Mouse (Mus musculus) E14TG2a.4 (cell line): Measurements from ENCODE around the gene Eif3b.

Experiments used
- CTCF ChIP-seq: conservative IDR thresholded peaks from 2 replicates; pipeline ENCODE4 v1.5.1; 2014; ENCODE audit warnings: low read length
- NANOG ChIP-seq: IDR thresholded peaks from 2 replicates; pipeline ENCODE4 v1.6.1; 2014; ENCODE audit warnings: borderline replicate concordance, low read length, mixed read lengths
- POU5F1 ChIP-seq: IDR thresholded peaks from 2 replicates; pipeline ENCODE4 v1.6.1; 2014; ENCODE audit warnings: low read length, borderline replicate concordance

- TF ChIP-seq CTCF (no peak), POU5F1 (no peak), NANOG (no peak)
Measured at GRCm38 (mm10) chr5:140406666-140407065, 12.5 kb upstream of the Eif3b start.
